Mouse (Mus musculus) thymus, adult 2 months (tissue): Measurements from ENCODE around the gene Itgb6. TPM values are rescaled to one million over a fixed set of nuclear protein-coding genes. Genes with fewer than 3 reads are reported as not detected.

Source experiments
- DNase-seq: peaks from one replicate; pipeline ENCODE4 v3.0.0; 2021
- H3K27ac ChIP-seq: fragments of 200-500 bp; 2 replicates; pipeline ENCODE4 v1.5.1; 2012; ENCODE audit warnings: low read length, control low read depth; ENCODE audit not compliant: control insufficient read depth, insufficient read depth
- H3K27me3 ChIP-seq: fragments of 200-500 bp; 2 replicates; pipeline ENCODE4 v1.6.1; 2012; ENCODE audit warnings: mild to moderate bottlenecking, low read length, moderate library complexity, mixed read lengths; ENCODE audit not compliant: control insufficient read depth, insufficient read depth
- H3K36me3 ChIP-seq: fragments of 200-500 bp; 2 replicates; pipeline ENCODE4 v1.6.1; 2012; ENCODE audit warnings: mild to moderate bottlenecking, low read length, moderate library complexity; ENCODE audit not compliant: control insufficient read depth, insufficient read depth
- H3K4me1 ChIP-seq: fragments of 200-500 bp; replicated peaks from 2 replicates; pipeline ENCODE4 v1.6.1; 2012; ENCODE audit warnings: low read length; ENCODE audit not compliant: control insufficient read depth, insufficient read depth
- H3K4me3 ChIP-seq: fragments of 200-500 bp; 2 replicates; pipeline ENCODE4 v1.5.1; 2012; ENCODE audit warnings: mild to moderate bottlenecking, low read length, control low read depth, moderate library complexity; ENCODE audit not compliant: control insufficient read depth, insufficient read depth
- CTCF ChIP-seq: fragments of 200-500 bp; IDR thresholded peaks from 2 replicates; pipeline ENCODE4 v1.5.1; 2012; ENCODE audit warnings: mild to moderate bottlenecking, control low read depth, low read length, moderate library complexity, borderline replicate concordance; ENCODE audit not compliant: control insufficient read depth, poor library complexity, insufficient read depth; ENCODE audit errors: extremely low read depth
- POLR2A ChIP-seq: fragments of 200-500 bp; IDR thresholded peaks from 2 replicates; pipeline ENCODE4 v1.6.1; 2012; ENCODE audit warnings: mild to moderate bottlenecking, low read length, control low read depth, moderate library complexity; ENCODE audit not compliant: control insufficient read depth, poor library complexity, insufficient read depth; ENCODE audit errors: extremely low read depth
- WGBS: fragments of 180-500 bp; shearing (Covaris S2); methylation state at CpG from one replicate; pipeline ENCODE4 v1.1.7; 2018; 5-methylcytosine and 5-hydroxymethylcytosine counted together
- polyA plus RNA-seq: library from polyadenylated mRNA; depleted of rRNA; stranded (reverse); fragments of >200 nt; gene quantifications from 2 replicates; pipeline ENCODE4 v1.2.3, GENCODE M21; 2012

Gene Itgb6
- polyA plus RNA-seq, 1 experiment = 1.2 TPM

- Histone ChIP-seq H3K27ac (no peak overlapping the region), H3K27me3 (no peaks in the 10 kb centered on the region), H3K4me1 (no peaks in the 10 kb centered on the region), H3K36me3 (no peaks in the 10 kb centered on the region), H3K4me3 (no peak overlapping the region)
- DNase-seq = no peak
- 88% methylated on average over 3 of the region's 3 CpGs for WGBS
- TF ChIP-seq CTCF (no peak), POLR2A (no peak)
These were observed 63.5 kb downstream of the Itgb6 start for GRCm38 (mm10) chr2:60658992-60659391.

- TF ChIP-seq CTCF (no peak), POLR2A (no peak)
- no peak for DNase-seq
- Histone ChIP-seq H3K27me3 (no peaks in the 10 kb centered on the region), H3K4me1 (no peaks in the 10 kb centered on the region), H3K36me3 (no peaks in the 10 kb centered on the region), H3K27ac (no peak overlapping the region), H3K4me3 (no peak overlapping the region)
- 91% methylated on average over 4 of the region's 4 CpGs for WGBS
These were observed 67.6 kb downstream of the Itgb6 start for GRCm38 (mm10) chr2:60654828-60655227.

GRCm38 (mm10) chr2:60650155-60650554, 72.3 kb downstream of the Itgb6 start:
- DNase-seq = no peak
- no peak overlapping the region for H3K27ac ChIP-seq
- no peak overlapping the region for H3K4me3 ChIP-seq
- H3K27me3 ChIP-seq = no peaks in the 10 kb centered on the region
- no peak for TF ChIP-seq CTCF
- TF ChIP-seq POLR2A = no peak
- H3K4me1 ChIP-seq = no peaks in the 10 kb centered on the region
- WGBS = 97% methylated on average over 5 of the region's 5 CpGs
- H3K36me3 ChIP-seq = no peaks in the 10 kb centered on the region

GRCm38 (mm10) chr2:60647650-60648049, 74.8 kb downstream of the Itgb6 start:
- H3K27me3 ChIP-seq = no peaks in the 10 kb centered on the region
- WGBS = 90% methylated on average over 5 of the region's 5 CpGs
- H3K27ac ChIP-seq = no peak overlapping the region
- no peak for DNase-seq
- no peaks in the 10 kb centered on the region for H3K4me1 ChIP-seq
- TF ChIP-seq POLR2A = no peak
- TF ChIP-seq CTCF = no peak
- no peak overlapping the region for H3K4me3 ChIP-seq
- no peaks in the 10 kb centered on the region for H3K36me3 ChIP-seq

GRCm38 (mm10) chr2:60646583-60646982, 75.9 kb downstream of the Itgb6 start:
- WGBS = 96% methylated on average over 6 of the region's 6 CpGs
- TF ChIP-seq POLR2A (no peak), CTCF (no peak)
- Histone ChIP-seq H3K27ac (no peak overlapping the region), H3K27me3 (no peaks in the 10 kb centered on the region), H3K36me3 (no peaks in the 10 kb centered on the region), H3K4me1 (no peaks in the 10 kb centered on the region), H3K4me3 (no peak overlapping the region)
- no peak for DNase-seq

GRCm38 (mm10) chr2:60643406-60643805, 79.0 kb downstream of the Itgb6 start:
- DNase-seq = no peak
- no peak overlapping the region for H3K27ac ChIP-seq
- TF ChIP-seq CTCF = no peak
- no peak for TF ChIP-seq POLR2A
- H3K4me1 ChIP-seq = no peaks in the 10 kb centered on the region
- no peaks in the 10 kb centered on the region for H3K36me3 ChIP-seq
- no peaks in the 10 kb centered on the region for H3K27me3 ChIP-seq
- H3K4me3 ChIP-seq = no peak overlapping the region
- WGBS = 66% methylated on average over 3 of the region's 3 CpGs

- no peak for DNase-seq
- H3K27me3 ChIP-seq = no peaks in the 10 kb centered on the region
- no peaks in the 10 kb centered on the region for H3K4me1 ChIP-seq
- no peak overlapping the region for H3K4me3 ChIP-seq
- no peak overlapping the region for H3K27ac ChIP-seq
- H3K36me3 ChIP-seq = no peaks in the 10 kb centered on the region
- TF ChIP-seq CTCF (no peak), POLR2A (no peak)
- 96% methylated on average over 7 of the region's 7 CpGs for WGBS
These were observed 79.8 kb downstream of the Itgb6 start for GRCm38 (mm10) chr2:60642606-60643005.

GRCm38 (mm10) chr2:60640342-60640672, 82.1 kb downstream of the Itgb6 start:
- Histone ChIP-seq H3K27ac (no peak overlapping the region), H3K27me3 (no peaks in the 10 kb centered on the region), H3K4me3 (no peak overlapping the region), H3K4me1 (no peaks in the 10 kb centered on the region), H3K36me3 (no peaks in the 10 kb centered on the region)
- no peak for DNase-seq
- WGBS = 92% methylated on average over 7 of the region's 7 CpGs
- TF ChIP-seq POLR2A (no peak), CTCF (no peak)
